Mouse (Mus musculus) spleen, postnatal 10 days (tissue): ENCODE results near the gene Gatad2a.
"Not testable (repeated sequence)": the region's sequence is repeated elsewhere in the genome, so short reads cannot be mapped to it uniquely, and the experiment has no call there.

Experiments used
- DNase-seq, 2 experiments: peaks; one replicate each; pipeline ENCODE4 v3.0.0; 2021 to 2022; ENCODE audit warnings: low spot score in 2 of 2

Gatad2a gene

DNA sequence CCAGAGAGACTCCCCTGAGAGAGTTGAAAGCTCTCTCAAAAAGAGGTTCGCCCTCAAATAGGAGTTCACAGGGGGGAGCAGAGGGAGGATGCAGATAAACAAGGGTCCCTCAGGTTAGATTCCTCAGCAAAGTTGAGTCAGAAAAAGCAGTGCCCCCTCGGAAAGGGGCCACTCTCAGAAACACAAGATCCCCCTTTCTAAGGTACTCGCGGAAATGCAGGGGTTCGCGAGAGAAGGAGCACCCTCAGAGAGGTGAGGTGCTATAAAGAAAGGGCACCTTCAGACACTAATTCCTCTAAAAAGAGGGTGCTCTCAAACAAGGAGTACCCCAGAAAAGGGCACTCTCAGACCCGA, 785 bp downstream of the Gatad2a start:
- DNase-seq = no peak

DNA sequence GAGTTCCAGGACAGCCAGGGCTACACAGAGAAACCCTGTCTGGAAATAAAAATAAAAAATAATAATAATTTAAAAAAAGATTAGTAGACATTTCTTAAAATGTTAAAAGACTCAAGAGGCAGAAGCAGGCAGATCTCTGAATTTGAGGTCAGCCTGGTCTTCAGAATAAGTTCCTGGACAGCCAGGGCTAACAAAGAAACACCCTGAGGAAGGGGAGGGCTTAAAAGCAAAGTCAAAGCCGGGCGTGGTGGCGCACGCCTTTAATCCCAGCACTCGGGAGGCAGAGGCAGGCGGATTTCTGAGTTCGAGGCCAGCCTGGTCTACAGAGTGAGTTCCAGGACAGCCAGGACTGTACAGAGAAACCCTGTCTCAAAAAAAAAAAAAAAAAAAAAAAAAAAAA, 7.2 kb downstream of the Gatad2a start:
- DNase-seq = not testable (repeated sequence)

DNA sequence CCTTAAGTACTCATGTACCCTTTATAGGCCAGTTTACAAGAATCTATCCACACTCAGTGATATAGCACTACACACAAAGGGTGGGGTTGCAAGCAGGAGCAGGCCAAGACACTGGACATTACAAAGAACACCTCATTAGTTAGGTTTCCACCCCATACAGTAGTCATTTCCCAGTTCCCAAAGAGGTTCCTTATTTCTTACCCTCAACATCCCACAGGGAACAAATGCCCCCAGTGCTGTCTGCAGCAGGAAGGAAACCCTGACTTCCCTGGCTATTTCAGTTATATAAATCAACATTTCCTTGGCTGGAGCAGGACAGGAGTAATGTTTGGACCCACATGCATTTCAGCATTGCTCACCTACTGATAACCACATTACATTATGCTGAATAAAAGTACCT, 8.4 kb downstream of the Gatad2a start:
- DNase-seq = no peak

DNA sequence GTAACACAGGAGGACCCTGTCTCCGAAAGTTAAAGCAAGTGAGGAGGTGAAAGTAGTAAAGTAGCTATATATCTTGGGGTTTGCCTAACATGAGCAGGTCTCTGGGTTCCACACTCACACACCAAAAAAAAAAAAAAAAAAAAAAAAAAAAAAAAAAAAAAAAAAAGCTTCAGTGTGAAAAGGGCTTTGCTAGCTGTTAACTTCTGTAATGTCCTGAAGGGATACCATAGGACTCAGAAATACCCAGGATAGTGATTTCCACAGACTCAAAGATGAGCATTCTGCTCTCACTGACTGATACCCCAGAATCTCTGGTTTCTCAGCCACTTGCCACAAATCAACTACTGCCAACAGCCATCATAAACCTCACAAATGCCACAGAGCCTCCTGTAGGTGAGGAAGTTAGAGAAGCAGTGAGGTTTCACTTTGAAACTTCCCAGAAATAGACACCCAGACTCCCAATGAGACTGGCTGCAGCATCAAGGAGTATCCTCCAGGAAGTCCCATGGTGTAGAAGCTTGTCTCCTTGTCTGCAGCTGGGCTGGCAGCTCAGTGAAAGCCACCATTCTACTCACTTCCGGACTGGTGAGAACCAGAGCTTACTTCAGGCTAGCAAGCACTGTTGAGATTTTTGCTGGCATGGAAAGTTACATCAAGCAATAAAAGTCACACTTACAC, 11.2 kb downstream of the Gatad2a start:
- DNase-seq = no peak

DNA sequence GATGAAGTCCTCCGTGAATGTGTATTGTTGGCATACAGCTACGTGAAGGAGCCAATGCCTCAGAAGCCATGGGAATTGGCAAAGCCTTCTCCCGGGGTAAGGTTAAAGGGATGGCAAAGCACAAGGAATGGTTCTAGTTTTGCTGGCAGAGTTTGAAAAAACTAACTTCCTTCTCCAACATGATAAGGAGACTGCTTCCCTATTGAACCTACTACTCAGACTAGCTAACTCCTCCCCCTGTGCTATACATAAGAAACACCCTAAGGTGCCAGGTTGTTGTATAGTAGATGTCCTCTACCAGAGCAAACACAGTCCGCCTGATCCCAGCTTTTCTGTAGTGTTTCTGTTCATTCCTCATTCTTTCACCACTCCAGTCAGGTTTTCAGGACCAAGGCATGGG, 17.7 kb downstream of the Gatad2a start:
- DNase-seq = no peak

DNA sequence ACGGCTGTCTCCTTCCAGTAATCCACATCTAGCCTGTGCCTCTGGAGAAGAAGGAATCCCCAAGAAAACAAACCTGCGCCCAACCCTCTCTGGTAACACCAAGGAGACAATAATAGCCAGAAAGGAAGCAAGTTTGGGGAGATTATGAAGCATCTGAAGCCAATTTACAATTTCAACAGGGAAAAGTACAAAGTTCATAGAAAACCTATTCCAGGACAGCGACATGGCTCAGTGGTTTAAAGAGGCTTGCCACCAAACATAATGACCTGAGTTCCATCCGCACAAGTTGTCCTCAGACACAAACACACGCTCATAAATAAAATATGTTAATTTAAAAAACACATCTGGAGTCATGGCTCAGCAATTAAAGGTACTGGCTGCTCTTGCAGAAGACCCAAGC, 21.4 kb downstream of the Gatad2a start:
- DNase-seq = no peak

DNA sequence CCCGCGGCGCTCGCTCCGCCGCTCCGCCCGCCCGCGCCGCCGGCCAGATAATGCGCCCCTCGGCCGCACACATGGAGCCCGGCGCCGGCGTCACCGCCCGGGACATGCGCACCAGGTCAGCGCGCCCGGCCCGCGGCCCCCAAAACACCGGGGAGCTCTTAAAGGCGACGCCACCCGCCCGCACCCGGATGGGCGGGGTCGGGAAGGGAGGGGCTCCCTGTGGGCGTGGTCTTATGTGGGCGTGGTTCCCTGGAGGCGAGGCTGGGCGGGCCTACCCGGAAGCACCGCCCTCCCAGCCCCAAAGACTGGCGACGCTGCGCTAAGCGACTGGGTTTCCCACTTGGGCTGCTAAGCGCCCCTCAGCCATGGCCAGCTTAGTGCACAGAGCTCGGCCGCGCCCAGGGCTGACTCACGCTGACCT, 22.0 kb downstream of the Gatad2a start:
- DNase-seq = peak; percentile 99 to 100

DNA sequence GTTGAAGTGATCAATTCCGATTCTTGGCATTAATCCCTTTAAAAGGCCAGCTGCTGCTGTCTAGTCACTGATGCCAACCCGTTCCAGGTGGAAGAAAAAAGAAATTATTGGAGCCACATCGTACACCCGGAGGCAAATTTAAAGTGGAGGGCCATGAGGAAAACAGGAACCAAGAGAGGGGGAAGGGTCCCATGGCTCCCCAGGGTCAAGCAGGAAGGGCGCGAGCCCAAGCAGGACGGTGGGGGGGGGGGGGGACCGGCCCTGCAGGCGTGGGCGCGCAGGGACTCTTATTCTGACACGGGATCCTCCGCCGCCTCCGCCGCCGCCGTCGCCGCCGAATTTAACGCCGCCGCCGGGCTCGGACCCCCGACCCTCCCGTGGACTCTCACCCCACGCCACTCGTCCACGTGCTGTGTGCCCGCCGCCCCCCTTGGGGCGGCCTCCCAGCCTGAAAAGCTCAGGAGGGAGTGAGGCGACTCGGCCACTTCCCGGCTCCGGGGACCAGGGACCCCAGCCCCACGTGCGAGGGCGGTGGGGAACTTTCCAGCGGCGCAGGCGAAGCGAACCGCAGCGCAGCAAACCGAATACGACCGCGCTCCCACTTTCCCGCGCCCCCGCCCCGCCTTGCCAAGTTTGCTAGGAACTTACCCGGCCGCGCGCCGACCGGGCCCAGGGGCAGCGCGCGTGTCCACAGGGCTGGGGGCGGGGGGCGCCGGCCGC, 22.6 kb downstream of the Gatad2a start:
- peak; percentile 56 to 62 for DNase-seq

DNA sequence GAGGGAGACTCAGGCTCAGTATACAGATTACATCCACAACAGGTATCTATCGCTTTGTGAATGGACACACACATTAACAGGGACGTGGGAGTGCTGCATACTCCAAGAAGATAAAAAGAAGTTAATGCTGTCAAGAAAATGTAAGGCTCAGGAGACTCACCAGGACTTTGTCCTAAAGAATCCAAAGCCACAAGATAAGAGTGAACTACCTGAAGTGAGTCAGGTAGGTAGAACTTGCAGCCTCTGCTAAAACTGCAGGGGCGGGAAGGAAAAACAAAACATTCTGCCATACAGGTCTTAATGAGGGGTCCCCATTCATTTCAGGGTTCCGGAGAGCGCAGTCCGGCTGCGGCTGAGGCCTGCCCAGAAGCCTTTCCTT, 23.1 kb downstream of the Gatad2a start:
- DNase-seq = peak in 1 of 2 experiments; percentile 20

DNA sequence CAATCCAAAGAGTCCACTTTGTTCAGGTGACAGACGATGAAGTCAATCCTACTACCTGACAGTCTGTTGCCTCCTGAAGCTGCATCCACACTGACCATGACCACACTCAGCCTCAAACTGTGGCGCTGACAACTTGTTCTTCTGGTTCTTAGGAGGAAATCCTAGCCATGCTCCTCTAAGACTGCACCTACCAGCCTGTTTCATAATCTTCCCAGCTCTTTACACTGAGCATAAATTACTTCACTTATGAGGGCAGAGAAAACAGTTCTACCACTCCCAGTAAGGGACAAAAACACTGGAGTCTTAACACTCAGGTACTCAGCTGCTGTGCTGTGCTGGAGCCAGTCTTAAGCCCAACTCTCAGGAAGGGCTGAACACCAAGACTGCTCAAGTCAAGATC, 25.3 kb downstream of the Gatad2a start:
- no peak for DNase-seq

DNA sequence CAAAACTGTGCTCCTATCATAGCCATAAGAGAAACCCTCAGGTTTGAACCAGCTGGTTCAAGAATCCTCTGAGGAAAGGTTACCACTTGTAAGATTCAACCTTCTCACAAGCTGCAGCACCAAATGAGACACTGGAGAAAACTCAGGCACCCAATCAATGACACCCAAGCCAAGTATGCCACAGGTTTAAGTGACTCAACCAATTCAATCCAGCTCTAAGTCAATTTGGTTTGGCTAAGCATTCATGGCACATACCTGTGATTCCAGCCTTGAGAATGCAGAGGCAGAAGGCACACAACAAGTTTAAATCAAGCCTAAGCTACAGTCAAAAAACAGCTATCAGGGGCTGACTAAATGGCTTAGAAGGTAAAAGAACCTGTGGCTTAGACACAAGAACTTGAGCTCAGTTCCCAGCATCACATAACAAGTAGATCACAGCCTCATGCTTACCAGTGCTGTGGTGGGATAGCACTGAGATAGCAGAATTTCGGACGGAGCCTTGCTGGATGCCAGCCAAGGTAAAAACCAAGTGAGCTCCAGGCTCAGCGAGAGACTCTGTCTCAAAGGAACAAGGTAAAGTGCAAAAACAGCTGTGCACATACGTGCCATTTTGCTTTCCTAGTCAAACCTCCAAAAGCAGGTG, 28.8 kb downstream of the Gatad2a start:
- no peak for DNase-seq

DNA sequence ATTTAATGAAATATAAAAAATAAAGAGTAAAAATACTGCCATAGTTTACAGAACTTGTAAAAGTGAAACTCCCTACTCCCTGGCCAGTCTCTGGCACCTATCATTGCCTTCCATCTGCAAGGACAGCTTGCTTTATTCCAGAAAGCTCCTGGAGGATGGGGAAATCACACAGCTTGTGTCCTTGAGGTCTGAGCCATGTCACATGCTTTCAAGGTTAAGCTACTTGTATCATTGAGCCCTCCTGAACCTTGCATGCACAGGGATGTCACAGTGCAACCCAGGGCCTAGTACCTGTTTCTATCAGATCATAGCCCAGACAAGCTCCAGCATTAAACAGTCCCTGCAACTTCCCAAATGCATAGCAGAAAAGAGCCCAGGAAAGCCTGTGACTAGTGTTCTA, 36.9 kb downstream of the Gatad2a start:
- DNase-seq = no peak

DNA sequence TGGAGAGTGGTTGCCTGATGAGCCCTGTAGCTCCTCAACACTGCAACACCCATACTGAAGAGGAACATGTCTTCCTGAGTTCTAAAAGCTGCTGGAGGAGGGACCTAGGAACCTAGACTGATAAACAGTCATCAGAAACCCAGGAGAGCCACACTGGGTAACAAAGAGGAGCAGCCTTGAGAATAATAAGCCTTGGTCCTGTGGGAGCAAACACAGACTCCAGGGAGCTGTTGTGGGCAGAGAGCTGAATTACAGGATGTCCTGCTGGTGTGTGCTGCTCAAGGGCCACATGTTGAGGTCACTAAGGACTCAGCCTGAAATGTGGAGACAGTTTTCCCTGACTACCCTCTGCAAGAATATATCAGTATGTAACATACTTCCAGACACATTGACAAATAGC, 38.3 kb downstream of the Gatad2a start:
- no peak for DNase-seq

DNA sequence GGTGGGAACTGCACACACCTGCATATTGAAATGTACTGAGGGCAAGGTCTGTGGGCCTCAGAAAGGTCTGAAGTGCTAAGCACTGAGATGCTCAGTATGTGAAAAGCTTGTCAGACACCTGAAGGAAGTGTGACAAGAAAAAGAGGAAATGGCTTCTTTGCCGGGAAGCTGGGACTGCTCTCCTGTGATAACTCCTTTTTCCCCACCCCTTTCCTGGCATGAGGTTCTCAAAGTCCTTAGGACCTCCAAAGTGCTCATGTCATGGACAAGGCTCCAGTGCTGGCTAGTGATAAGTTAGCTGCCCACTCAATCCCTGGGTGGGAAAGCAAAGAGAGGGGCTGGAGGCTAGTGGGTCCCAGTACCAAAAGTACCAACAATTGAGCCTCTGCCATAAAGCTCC, 38.8 kb downstream of the Gatad2a start:
- no peak for DNase-seq

DNA sequence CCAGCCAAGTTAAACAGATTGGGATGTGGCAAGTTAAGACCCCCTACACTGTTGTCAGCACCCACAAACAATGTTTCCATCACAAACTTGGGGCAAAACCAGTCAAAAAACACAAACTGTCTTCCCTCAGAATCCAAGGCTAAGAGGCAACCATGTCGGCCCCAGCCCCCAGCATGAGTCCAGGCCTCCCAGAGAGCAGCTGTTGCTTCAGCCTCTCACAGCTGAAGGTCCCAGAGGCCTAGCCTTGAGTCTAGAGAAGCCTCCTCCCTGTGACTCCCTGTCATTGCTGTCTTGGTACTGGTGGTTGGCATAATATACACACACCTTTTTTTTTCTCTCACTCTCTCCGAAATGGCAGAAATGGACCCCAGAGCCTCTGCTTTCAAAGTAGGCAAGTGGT, 39.5 kb downstream of the Gatad2a start:
- DNase-seq = no peak

DNA sequence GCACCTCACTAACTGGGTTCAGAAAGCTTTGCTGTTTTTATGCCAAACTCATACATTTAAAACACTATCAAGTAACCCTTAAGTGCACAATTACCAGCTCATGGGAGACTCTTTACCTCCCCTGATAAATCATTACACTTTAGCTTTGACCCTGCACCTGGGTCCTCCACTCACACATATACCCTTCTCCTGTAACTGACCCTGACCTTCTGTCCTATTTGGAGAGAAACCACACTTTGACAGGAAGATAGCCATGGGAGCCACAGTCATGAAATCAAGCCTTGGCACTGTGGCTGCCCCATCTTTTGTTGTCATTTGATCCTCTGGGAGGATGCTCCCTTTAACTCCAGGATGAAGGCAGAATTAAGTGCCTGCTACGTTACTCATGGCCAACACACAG, 41.5 kb downstream of the Gatad2a start:
- DNase-seq = no peak

DNA sequence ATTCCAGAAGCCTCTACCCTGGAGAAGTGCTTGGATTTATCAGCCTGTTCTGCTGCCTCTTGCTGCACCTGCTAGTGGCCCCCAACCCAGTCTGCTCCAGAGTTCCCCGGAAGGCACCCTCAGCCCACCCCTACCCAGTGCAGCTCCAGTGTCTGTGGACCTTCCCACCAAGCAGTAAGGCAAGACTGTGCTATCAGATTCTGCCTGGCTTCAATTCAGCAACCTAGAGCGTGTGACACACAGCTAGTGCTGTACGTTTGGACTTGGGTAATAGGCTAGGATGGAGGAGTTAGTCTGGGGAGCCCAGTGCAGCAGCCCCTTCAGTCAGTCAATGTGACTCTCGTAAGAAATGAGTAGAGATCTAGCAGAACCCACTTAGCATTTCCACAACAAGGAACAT, 42.0 kb downstream of the Gatad2a start:
- no peak for DNase-seq

DNA sequence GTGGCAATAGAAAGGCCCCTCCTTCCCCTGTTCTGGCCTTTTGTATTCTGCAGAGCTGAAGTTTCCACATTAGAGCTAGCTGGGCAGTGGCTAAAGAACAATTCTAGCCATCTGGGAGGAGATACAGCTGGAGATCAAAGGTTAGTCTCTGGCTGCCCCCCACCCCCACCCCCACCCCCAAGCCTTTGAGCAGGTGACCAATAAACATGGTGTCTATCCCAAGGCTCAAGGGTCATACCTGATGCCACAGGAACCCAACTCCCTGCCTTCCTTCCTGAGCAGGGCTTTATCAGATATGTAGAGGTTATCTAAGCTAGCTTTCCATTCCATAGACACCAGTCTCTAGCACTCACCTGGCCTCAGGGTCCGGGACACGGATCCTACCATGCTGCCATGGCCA, 45.9 kb downstream of the Gatad2a start:
- no peak for DNase-seq

DNA sequence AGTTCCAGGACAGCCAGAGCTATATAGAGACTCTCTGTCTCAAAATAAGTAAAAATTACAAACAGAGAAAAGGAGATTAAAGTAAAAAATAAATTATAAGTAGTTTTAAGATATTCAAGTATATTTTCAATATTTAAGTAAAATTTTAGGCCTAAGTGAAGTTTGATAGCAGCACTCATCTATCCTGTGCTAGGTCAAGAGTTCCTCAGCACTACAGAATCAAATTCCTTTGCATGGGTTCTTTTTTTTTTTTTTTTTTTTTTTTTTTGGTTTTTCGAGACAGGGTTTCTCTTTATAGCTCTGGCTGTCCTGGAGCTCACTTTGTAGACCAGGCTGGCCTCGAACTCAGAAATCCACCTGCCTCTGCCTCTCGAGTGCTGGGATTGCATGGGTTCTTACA, 53.7 kb downstream of the Gatad2a start:
- not testable (repeated sequence) for DNase-seq

DNA sequence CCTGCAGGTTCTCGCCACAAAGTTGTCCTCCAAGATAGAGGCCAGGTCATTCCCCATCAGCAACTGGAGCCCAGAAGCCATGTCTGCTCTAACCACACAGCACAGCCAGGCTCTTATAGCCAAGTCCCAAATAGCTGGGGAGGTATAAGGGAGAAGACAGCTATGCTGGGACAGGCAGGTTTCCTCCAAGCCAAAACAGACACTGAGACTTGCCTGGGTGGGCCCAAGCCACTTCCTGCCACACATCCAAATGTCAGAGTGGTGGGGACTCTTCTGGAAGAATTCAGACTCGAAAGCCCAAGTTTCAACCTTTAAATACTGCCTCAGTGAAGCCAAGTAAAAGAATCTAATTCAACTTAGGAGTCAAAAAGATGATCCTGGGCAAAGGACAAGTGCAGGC, 55.8 kb downstream of the Gatad2a start:
- DNase-seq = no peak

DNA sequence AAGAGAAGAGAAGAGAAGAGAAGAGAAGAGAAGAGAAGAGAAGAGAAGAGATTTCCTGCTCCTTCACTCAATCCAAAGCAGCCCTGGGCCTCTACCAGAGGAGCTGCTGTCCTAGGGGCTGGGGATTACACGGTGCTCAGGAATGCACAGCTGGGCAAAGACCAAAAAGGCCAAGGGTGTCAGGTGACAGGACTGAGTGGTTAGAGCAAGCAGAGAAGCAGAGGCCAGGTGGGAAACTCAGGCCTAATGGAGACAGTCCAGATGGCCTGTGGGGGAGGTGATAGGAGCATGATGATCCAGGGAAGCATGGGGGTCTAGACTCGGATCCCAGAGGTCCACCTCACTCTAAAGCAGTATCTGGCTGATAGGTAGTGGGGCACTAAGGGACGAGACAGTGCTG, 56.6 kb downstream of the Gatad2a start:
- DNase-seq = no peak

DNA sequence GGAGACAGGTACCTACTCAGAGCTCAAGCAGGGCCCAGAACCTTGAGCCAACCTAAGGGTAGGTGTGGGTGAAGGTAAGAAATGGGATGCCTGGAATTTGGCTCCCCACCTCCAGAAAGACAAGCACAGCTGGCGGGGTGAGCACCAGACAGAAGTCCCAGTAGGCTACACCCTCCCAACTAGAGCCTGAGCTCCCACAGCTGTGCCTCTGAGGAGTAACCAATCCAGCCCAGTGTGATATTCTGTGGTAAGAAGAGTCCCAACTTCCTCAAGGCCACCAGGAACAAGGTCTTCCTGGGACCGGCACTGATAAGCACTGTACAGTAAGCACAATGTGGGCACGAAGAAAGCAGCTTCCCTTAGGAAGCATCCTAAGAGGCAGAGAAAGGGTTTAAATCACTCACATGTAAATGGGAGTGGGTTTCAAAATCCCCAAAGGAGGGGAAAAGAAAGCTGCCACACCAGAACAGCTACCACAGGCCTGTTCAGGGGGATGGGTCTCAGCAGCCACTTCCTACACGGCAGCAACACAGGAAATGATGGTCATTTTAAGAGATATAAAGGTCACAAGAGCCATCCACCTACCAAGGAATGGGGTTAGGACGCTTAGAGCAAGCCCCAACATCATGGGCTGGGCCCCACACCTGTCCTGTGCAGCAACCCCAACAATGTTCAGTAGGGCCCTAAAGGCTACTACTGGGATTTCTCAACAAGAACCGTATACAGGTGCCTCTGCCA, 57.8 kb downstream of the Gatad2a start:
- DNase-seq = no peak

DNA sequence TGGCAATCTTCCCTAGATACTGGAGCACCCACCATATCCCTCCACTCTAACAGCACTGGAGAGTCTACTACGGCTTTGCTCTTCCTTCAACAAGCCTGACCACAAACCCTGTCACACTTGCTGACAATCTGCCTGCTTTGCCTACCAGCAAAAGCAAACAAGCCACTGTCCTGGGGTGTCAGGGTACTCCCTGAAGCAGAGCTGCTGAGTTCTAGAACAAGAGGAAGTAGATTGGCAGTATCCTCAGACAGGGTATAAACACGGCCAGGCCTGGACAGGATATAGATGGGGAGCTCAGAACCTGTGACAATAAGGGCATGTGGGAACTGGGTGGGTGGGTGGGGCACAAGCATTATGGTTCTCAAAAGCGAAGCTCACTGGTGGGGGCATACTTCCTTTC, 58.7 kb downstream of the Gatad2a start:
- peak in 1 of 2 experiments; percentile 31 for DNase-seq
